Mouse (Mus musculus) monocyte, adult 5-6 weeks (primary cell): ENCODE data around the gene Foxred1. TPM values are rescaled to one million over a fixed set of nuclear protein-coding genes. Genes with fewer than 3 reads are reported as not detected.

ENCODE experiments used
- ATAC-seq: fragments of 153-309, 156-312 bp; replicated peaks from 2 replicates; pipeline ENCODE4 v1.8.0; 2017; ENCODE audit warnings: mild to moderate bottlenecking; ENCODE audit not compliant: low TSS enrichment, insufficient number of reproducible peaks, severe bottlenecking, poor library complexity, low FRiP score
- total RNA-seq: library from RNA; stranded (forward); fragments of 200-1000, 200-491, 200-594 nt; gene quantifications from 3 replicates; pipeline ENCODE4 v1.2.3, GENCODE M21; 2017

Foxred1 gene
- total RNA-seq: 33.0 to 49.7 TPM (median 42.1 TPM) in 3 replicates

DNA sequence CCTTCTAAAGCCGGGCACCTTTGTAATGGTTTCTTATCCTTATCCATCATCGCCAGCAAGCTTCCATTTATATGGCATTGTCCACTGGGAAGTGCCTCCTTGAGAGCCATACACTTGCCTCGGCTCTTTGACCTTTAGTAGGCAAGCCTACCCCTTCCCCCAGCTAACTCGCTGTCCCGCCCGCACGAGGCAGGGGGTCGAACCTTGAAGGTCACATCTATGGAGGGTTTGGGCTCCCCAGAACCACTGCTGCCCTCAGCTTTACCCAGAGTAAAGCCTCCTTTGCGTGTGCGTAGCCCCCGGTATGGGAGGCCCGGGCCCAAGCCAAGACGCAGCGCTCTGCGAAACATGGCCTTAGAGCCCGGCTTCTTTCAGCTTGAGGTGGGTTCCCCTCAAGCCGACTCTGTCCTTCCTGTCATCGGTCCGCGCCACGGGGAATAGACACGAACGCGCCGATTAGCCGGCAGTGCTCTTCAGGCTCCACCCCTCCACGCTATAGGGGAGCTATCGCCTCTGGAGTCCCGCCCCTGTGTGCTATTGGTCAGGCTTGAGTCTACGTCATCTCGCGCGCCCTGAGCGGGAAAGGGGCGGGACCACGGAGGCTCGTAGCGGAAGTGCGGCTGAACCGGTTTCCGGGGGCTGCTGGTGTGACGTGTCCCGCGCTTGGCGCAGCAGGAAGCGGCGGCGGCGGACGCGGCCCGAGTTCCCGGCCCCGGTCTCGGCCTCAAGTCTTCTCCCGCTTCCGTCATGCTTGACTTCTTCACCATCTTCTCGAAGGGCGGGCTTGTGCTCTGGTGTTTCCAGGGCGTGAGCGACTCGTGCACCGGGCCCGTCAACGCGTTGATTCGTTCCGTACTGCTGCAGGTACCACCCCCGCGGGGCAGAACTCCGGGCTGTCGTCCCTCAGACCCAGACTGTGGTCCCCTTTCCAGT, at the start of gene Foxred1:
TSS of gene Foxred1 (minus strand) at position 514 of the 933 bp plus-strand sequence.
- ATAC-seq: peak; percentile 97

DNA sequence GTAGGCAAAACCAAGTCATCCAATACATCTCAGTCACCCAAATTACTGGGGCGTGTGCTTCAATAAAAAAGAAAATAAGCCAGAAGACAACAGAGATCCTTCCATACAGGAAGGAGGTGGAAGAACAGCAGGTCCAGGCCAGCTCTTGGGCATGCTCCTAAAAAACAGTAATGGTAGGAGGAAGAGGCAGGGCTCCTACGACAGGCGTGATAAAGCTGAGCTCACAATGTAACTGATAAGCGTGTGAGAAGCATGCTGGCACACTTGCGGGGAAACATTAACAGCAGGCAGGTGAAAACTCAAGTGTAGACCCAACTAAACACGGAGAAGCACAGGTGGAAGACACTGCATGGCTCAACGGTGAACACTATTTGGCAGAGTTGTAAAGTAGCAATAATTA, 46.5 kb upstream of the Foxred1 start:
- no peak for ATAC-seq

DNA sequence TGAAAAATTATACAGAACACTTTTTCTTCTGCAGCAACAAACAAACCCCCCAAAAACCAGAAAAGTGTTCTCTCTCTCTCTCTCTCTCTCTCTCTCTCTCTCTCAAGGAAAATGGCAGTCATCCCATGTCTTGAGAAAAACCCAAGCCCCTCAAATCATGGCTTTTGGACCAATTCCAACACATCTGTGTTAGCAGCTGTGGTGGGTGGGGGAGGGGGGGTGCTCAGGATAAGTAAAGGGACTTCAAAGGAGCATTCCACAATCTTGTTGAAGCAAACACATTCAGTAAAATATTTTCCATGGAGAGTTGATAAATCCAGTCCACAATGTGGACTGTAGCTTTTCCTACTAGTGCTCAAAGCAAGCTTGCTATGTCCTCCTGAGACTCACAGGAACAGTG, 38.6 kb upstream of the Foxred1 start:
- ATAC-seq: no peak

DNA sequence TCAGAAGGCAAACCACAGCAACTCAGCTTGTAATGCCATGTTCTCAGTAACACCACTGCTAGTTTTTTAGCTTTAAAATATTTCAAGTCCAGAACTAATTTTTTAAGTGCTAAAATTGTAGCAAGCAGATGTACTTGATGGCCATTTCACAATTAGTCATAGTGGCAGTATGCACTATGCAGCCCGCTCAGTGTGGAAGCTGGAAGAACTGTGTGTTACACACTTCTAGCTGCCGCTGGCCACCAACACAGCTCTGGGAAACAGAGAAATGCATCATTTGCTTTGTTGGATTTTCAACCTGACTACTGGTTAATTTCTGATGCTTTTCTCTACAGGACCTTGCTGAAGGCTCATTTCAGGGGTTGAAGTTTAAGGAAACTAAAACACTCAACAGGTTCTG, 36.5 kb upstream of the Foxred1 start:
- ATAC-seq: no peak

DNA sequence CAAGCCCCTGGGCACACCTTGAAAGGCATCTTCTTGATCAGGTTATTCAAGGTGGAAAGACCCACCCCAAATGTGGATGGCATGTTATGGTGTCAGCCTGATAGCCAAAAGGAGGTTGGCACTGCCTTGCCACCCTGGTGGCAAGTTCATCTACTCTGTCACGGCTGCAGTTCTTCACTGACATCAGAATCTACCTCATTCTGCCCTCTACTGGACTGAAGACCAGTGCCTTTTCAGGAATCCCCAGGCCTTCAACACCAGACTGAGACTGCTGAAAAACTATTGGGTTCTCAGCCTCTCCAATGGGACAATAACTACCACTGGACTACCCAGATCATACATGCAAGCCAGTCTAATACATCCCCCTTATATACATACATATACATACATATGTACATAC, 28.9 kb upstream of the Foxred1 start:
- no peak for ATAC-seq

DNA sequence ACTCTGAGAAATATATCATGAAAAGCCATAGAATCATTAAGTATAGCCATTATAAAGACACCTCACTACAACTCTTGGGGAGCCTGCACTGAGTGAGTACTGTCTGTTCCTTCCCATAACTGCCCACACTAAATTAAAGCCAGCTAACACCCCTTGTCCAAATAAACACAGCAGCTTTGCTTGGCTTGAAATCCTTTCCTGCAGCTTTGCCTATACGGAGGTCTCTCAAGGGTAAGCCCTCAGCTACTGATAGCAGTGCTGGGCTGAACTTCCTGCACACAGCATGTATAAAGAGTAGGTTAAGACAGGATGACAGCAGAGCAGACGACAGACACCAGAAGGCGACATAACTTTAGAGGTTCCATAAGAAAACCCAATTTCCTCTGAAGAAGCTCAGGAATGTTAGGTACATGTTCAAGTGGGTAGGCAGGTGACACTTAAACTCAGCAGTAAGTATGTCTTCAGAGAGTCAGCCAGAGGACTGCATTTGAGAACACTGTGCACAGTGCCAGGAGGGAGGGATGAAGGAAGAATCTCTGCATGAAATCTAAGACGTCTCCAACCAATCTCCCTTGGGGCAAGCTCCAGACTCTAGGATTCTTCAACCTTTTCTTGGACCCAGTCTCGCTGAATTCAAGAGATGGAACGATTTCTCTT, 28.2 kb upstream of the Foxred1 start:
- no peak for ATAC-seq

DNA sequence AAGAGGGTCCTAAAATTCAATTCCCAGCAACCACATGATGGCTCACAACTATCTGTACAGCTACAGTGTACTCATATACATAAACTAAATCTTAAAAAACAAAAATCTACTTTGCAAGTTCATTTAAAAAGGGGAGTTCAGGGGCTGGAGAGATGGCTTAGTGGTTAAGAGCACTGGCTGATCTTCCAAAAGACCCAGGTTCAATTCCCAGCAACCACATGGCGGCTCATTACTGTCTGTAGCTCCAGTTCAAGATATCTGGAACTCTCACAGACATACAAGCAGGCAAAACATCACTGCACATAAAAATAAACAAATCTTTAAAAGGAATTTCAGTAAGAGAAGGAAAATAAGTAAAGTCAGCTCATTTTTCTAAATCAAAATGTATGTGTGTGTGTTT, 27.5 kb upstream of the Foxred1 start:
- no peak for ATAC-seq

DNA sequence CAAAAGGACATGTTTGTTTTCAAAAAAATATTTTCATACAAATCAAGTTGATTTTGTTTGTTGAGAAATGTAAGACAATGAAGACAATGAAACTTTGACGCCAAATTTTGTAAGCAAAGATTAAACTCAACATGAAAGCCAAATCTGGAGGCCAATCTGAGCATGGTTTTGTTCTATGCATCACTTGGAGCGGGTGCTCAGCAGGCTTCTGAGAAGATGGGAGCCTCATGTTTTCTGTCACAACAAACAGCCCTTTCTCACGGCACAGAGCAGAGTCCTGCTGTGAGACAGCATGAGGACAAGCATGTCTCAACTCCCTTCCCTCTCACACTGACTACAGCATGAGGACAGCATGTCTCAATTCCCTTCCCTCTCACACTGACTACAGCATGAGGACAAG, 25.1 kb upstream of the Foxred1 start:
- ATAC-seq: no peak

DNA sequence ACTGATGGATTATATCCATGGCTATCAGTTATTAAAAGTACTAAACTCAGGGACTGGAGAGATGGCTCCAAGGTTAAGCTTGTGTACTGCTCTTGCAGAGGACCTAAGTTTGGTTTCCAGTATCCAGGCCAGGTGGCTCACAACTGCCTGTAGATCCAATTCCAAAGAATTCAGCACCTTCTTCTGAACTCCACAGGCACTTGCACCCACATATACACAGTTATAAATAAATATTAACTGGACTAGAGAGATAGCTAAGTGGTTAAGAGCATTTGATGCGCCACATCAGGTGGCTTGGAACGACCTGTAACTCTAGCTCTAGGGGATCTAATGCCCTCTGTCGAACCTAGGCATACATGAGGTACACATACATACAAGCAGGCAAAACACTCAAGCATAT, 17.8 kb upstream of the Foxred1 start:
- no peak for ATAC-seq

DNA sequence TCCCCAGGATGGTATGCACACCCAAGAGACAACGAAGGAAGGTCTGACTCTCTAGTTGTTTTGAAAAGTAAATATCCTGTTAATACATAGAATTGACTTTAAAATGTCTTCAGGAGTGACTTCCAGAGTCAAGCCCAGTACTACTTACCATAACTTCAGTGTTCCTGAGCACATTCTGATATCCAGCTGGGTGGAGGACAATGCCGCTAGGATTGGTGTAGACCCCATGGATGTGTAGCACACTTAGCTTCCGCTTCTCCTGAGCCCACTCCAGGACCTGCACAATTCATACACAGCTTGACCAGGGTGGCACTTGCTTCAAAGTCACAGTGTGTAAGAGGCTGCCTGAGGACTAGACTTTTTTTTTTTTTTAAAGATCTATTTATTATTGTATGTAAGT, 12.6 kb upstream of the Foxred1 start:
- ATAC-seq: no peak

DNA sequence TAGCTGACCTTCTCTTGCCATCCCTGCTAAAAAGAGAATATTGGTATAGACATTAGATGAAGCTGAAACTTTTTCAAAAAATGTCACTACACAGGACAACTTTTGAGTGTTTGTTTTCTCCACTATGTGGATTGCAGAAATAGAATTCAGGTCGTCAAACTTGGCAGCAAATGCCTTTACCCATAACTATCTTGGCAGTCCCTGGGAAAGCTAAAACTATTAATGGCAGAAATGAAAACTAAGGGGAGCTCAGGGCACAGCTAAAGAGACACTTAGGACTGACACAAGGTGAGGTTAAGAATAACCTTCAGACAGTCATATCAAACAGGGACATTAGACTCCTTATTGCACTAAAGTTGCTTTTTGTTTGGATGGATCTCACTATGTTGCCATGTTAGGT, 7.1 kb upstream of the Foxred1 start:
- no peak for ATAC-seq

DNA sequence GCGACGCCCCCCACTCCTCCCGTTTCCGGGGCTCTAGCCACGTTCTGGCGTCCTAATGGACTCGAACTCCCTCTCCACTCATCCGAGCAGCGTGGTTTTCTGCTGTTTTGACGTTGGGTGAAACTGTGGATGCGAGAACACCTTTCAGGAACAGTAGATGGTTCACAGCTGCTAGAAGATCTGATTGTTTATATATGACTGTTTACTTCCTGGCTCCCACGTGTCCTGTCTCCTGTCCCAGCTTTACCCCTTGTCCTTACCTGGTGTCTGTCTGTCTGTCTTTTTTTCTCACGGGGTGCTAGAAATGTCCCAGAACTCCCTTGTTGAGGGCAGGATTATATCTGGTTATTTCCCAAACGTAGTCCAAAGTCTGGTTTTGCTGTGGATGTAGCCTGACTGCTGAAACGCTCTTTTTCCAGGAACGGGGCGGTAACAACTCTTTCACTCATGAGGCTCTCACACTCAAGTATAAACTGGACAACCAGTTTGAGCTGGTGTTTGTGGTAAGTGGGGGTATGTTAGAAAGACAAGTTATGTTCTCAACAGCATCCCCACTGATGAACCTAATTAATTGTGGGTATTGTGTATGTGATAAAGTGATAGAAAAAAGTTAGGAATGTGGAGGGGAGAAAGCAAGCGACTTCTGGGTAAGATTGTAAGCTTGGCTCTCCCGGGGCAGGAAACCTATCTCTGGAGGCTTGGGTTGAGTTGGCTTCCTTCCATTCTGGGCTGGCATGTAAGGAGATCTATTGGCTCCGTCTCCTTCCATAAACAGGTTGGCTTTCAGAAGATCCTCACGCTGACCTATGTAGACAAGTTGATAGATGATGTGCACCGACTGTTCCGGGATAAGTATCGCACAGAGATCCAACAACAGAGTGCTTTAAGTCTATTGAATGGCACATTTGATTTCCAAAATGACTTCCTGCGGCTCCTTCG, 987 bp upstream of the Foxred1 start:
- 0 out of 2 replicates have a peak, but pooled peaks have one; percentile 0 for ATAC-seq

DNA sequence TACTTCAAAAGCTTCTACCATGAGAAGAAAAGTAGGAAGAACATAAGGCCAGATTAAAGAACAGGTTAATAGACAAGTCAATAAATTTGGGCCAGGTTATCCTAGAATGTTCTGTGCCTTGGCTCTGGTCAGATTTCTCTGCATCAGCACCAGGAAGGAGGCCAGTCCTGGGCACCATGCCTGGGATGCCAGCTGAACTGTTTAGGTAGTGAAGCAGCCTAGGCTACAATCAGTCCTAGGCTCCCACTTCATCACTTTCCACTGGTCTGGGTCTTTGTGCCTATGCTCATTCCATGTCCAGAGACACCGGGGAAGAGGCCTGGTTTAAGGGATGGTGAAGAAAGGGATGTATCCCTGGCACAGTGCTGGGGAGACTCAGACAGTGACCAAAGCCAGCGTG, 6.4 kb downstream of the Foxred1 start:
- no peak for ATAC-seq

DNA sequence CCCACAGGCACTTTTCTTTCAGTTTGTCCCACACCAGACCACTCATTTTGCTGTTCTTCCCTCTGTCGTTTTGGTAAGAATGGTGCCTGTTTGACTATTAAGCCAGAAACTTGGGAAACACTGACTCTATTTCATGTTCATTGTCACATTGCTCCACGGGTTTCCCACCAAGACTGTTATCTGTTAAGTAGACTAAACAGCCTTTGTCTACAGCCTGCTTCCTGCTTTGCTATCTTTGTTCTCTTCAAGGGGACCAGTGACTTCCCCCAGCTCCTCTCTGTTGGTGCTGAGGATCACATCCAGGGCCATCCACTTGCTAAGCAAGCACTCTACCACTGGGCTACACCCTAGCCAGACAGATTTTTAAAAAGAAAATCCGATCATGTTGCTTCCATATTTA, 7.3 kb downstream of the Foxred1 start:
- no peak for ATAC-seq

DNA sequence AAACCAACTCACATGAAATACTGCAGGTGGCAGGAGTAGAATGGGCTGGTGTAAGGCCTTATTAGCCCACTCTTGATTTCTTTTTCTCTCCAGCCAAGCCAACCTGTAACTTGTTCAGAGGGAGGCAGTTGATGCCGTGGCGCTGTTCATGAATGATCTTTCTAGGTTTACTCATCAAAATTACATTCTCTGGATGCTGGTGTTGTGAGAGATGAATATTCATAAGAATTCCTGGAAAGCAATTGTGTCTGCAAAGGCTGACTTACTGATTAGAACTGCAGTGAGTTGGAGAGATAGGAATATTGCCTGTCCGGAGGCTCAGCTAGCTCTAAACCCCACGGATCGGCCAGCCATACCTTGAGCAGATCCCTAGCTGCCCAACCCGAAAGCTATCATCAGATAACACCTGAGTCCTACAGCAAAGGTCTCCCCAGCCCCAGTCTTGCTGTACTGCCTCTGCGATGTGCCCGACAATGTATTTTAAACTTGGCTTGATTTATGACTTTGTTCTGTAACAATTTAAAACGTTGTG, 10.3 kb downstream of the Foxred1 start:
- ATAC-seq: no peak

DNA sequence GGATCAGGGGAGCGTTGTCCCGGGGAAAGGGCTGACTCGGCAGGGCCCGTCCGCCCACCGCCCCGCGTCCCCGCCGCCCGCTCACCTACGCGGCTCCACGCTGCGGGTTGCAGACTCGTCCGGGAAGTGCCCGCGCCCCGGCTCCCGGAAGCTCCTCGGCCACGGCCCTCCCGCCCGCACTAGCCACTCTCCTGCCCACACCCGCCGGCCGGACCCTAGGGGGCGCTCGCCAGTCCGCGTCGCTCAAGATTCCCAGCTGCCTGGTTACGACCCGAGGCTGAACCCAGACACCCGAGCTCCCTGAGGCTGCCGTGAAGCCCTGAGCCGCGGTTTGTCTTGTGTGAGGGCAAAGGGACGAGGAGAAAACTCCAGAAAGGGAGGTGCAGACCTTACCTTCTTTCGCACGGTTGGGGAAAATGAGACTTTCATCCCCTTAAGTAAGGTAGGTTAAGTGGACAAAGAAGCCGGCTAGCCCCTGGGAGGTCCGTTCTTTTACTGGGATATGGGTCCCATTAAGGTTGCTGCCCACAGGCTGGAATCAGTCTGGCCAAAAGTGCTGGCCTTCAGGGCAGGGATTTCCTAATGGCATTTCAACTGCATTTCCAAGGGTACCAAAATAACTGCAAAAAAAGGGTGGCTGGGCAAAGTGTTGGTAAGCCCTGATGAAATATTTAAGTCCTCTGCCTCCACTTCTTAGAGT, 10.9 kb downstream of the Foxred1 start, which contains the start of the genes Srpr and Tirap:
TSS of gene Srpr (plus strand) at position 404 of the 700 bp plus-strand sequence.
TSS of gene Tirap (minus strand) at position 520 of the 700 bp plus-strand sequence.
- ATAC-seq: peak; percentile 92

DNA sequence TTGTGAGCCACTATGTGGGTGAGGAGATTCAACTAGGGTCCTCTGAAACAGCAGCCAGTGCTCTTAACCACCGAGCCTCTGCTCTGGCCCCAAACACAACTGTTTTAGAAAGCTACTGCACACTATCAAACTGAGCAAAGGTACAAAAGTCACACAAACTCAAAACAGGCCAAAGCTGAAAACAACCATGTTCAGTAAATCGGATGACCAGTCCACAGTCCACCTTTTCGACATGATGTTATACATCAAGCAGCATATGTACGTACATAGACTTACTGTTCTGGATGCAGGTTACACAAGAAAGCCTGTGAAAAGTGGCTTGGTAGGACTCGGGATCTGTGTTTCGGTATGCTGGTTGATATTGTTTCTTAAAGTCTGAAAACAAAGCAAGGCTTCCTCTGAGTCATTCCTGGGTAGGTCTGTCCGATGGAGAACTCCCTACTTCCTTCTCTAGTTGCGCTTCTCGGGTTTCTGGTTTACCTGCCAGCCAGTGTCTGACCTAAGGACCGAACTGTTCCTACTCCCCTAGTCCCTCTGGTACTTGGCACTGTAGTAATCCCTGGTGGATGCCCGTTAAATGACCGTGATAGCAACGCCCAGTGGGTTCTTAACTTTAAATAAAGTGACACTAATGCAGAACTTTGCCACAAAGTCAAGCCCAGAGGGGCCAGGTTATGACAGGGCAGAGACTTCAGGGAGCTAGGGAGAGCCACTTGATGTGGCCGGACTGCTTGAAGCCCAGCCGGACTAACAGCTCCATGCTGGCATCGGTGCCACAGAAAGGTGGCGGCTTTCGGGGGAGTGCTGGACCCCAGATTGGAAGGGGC, 11.7 kb downstream of the Foxred1 start:
- no peak; the same call in 1 of the 2 replicates for ATAC-seq
